Mouse (Mus musculus) heart, adult 2 months (tissue): ENCODE results near the gene Gan.

Source experiments
- CTCF ChIP-seq: fragments of 200-600 bp; IDR thresholded peaks from 2 replicates; pipeline ENCODE4 v1.8.1; 2022; ENCODE audit warnings: antibody characterized with exemption, mild to moderate bottlenecking, moderate library complexity
- POLR2A ChIP-seq: fragments of 200-500 bp; IDR thresholded peaks from 2 replicates; pipeline ENCODE4 v1.6.1; 2011; ENCODE audit warnings: mild to moderate bottlenecking, low read depth, low read length, control low read depth; ENCODE audit not compliant: insufficient read depth

DNA sequence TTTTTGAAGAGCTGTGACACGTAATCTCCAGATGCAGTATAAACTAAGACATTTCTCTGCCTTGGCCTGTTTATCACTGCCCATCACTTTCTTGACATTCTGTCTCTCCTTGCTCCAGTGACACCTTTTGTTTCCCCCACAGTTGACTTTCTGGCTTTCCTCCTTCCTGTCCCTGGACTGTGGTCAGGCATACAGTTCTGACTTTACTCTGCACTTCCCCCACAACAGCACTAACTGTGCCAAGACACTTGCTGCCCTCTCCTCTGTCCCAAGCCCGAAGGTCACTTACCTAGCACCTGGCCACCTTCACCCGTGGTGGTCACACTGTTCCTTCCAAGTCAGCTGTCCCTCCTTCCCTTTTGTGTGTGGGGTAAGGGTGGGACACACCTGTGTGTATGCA lies 13.9 kb downstream of the Gan start:
- no peak for TF ChIP-seq POLR2A
- no peak for TF ChIP-seq CTCF
